Mouse (Mus musculus): ENCODE data around the gene Chfr. TPM values are rescaled to one million over a fixed set of nuclear protein-coding genes. Genes with fewer than 3 reads are reported as not detected.
A peak's percentile ranks its signal among the peaks of the same experiment; 100 is the strongest.

Gene Chfr
- polyA plus RNA-seq, 2 experiments = 15.8 to 18.3 TPM

- Histone ChIP-seq H3K9me3 (ENCODE audit: control insufficient read depth, low read length) (no peaks in the 10 kb centered on the region), H3K4me3 (ENCODE audit: insufficient read depth in 1 of 2, low read depth in 2 of 2, low read length in 2 of 2) (no peak overlapping the region), H3K4me1 (replicated peaks; ENCODE audit: control insufficient read depth in 2 of 2, insufficient read depth in 2 of 2, low read length in 1 of 2) (peaks cover 7 to 8% of the 10 kb centered on the region in 2 experiments; a peak in 2 of 4 replicates), H3K36me3 (replicated peaks; ENCODE audit: control insufficient read depth, insufficient read depth, low read depth) (peaks cover 13% of the 10 kb centered on the region), H3K27me3 (ENCODE audit: control insufficient read depth, insufficient read depth, low read length) (peaks cover 4% of the 10 kb centered on the region; the same call in 1 of the 2 replicates), H3K4me2 (ENCODE audit: low read depth) (no peak overlapping the region), H3K27ac (no peak overlapping the region), H3K9ac (replicated peaks) (no peak overlapping the region)
- ATAC-seq (ENCODE audit: insufficient read depth) = no peak
- 86% methylated on average over 36 of the region's 36 CpGs for WGBS (ENCODE audit: insufficient replicate concordance)
- DNase-seq (ENCODE audit: low read depth in 3 of 3, low spot score in 3 of 3) = no peak
- no peak for TF ChIP-seq EP300 (IDR thresholded peaks at IDR 0.05; ENCODE audit: low read depth)
- no peak for TF ChIP-seq CTCF (IDR thresholded peaks at IDR 0.05; ENCODE audit: low read depth)
These were observed 30.8 kb upstream of the Chfr start for GRCm38 (mm10) chr5:110104616-110105380.

GRCm38 (mm10) chr5:110106140-110106871, 29.3 kb upstream of the Chfr start:
- WGBS (ENCODE audit: insufficient replicate concordance) = 88% methylated on average over 26 of the region's 26 CpGs

GRCm38 (mm10) chr5:110106901-110107564, 28.6 kb upstream of the Chfr start:
- H3K9ac ChIP-seq (replicated peaks) = peak overlapping the region; percentile 73
- ATAC-seq (ENCODE audit: insufficient read depth) (peak; percentile 22; the same call in 1 of the 2 replicates), DNase-seq (ENCODE audit: low read depth in 3 of 3, low spot score in 3 of 3) (no peak)
- H3K27ac ChIP-seq = no peak overlapping the region
- peak overlapping the region; percentile 78 to 84 for H3K4me3 ChIP-seq (ENCODE audit: insufficient read depth in 1 of 2, low read depth in 2 of 2, low read length in 2 of 2)
- no peak for TF ChIP-seq EP300 (IDR thresholded peaks at IDR 0.05; ENCODE audit: low read depth)
- TF ChIP-seq CTCF (IDR thresholded peaks at IDR 0.05; ENCODE audit: low read depth) = peak; percentile 1; the same call in 1 of the 2 replicates
- H3K4me1 ChIP-seq (replicated peaks; ENCODE audit: control insufficient read depth in 2 of 2, insufficient read depth in 2 of 2, low read length in 1 of 2) = peaks cover 4 to 11% of the 10 kb centered on the region in 2 experiments; a peak in 2 of 4 replicates
- 17% methylated on average over 41 of the region's 41 CpGs for WGBS (ENCODE audit: insufficient replicate concordance)
- H3K4me2 ChIP-seq (ENCODE audit: low read depth) = peak overlapping the region; percentile 80
- H3K9me3 ChIP-seq (ENCODE audit: control insufficient read depth, low read length) = no peaks in the 10 kb centered on the region
- H3K27me3 ChIP-seq (ENCODE audit: control insufficient read depth, insufficient read depth, low read length) = no peaks in the 10 kb centered on the region
- peaks cover 13% of the 10 kb centered on the region for H3K36me3 ChIP-seq (replicated peaks; ENCODE audit: control insufficient read depth, insufficient read depth, low read depth)

More at GRCm38 (mm10) chr5:110106140-110106871, 29.3 kb upstream of the Chfr start:
- DNase-seq (ENCODE audit: low read depth in 3 of 3, low spot score in 3 of 3) (no peak), ATAC-seq (ENCODE audit: insufficient read depth) (no peak)
- Histone ChIP-seq H3K4me1 (replicated peaks; ENCODE audit: control insufficient read depth in 2 of 2, insufficient read depth in 2 of 2, low read length in 1 of 2) (peaks cover 7 to 11% of the 10 kb centered on the region in 2 experiments; a peak in 2 of 4 replicates), H3K9me3 (ENCODE audit: control insufficient read depth, low read length) (no peaks in the 10 kb centered on the region), H3K36me3 (replicated peaks; ENCODE audit: control insufficient read depth, insufficient read depth, low read depth) (peaks cover 13% of the 10 kb centered on the region), H3K27me3 (ENCODE audit: control insufficient read depth, insufficient read depth, low read length) (no peaks in the 10 kb centered on the region), H3K27ac (no peak overlapping the region), H3K9ac (replicated peaks) (no peak overlapping the region), H3K4me3 (ENCODE audit: insufficient read depth in 1 of 2, low read depth in 2 of 2, low read length in 2 of 2) (peak overlapping the region; percentile 78 to 84), H3K4me2 (ENCODE audit: low read depth) (peak overlapping the region; percentile 80)
- 0 out of 2 replicates have a peak, but pooled peaks have one; percentile 1 for TF ChIP-seq CTCF (IDR thresholded peaks at IDR 0.05; ENCODE audit: low read depth)
- no peak for TF ChIP-seq EP300 (IDR thresholded peaks at IDR 0.05; ENCODE audit: low read depth)

GRCm38 (mm10) chr5:110107581-110108304, 27.9 kb upstream of the Chfr start, which contains the start of gene Gtpbp6:
Gtpbp6 (minus strand) TSS chr5:110108197.
- Histone ChIP-seq H3K4me1 (replicated peaks; ENCODE audit: control insufficient read depth in 2 of 2, insufficient read depth in 2 of 2, low read length in 1 of 2) (peaks cover 4 to 11% of the 10 kb centered on the region in 2 experiments; a peak in 2 of 4 replicates), H3K4me2 (ENCODE audit: low read depth) (peak within 1 kb of the TSS; percentile 80), H3K27ac (peak within 1 kb of the TSS; percentile 76), H3K36me3 (replicated peaks; ENCODE audit: control insufficient read depth, insufficient read depth, low read depth) (peaks cover 13% of the 10 kb centered on the region), H3K27me3 (ENCODE audit: control insufficient read depth, insufficient read depth, low read length) (no peaks in the 10 kb centered on the region), H3K9ac (replicated peaks) (peak within 1 kb of the TSS; percentile 73), H3K9me3 (ENCODE audit: control insufficient read depth, low read length) (no peaks in the 10 kb centered on the region), H3K4me3 (ENCODE audit: insufficient read depth in 1 of 2, low read depth in 2 of 2, low read length in 2 of 2) (peak within 1 kb of the TSS; percentile 78 to 84)
- under 1% methylated on average over 68 of the region's 71 CpGs for WGBS (ENCODE audit: insufficient replicate concordance)
- TF ChIP-seq CTCF (IDR thresholded peaks at IDR 0.05; ENCODE audit: low read depth) (no peak), EP300 (IDR thresholded peaks at IDR 0.05; ENCODE audit: low read depth) (no peak)
- DNase-seq (ENCODE audit: low read depth in 3 of 3, low spot score in 3 of 3) (peak; percentile 93 to 95 (median 94)), ATAC-seq (ENCODE audit: insufficient read depth) (peak; percentile 84)

Measured in liver, embryonic 14.5 days (tissue).